Mouse (Mus musculus): ENCODE measurements around the gene Gm20388. TPM values are rescaled to one million over a fixed set of nuclear protein-coding genes. Genes with fewer than 3 reads are reported as not detected.
A peak's percentile ranks its signal among the peaks of the same experiment; 100 is the strongest.

Gene Gm20388
- polyA plus RNA-seq, 1 experiment from 2014 or later, result 7.4 TPM

DNA sequence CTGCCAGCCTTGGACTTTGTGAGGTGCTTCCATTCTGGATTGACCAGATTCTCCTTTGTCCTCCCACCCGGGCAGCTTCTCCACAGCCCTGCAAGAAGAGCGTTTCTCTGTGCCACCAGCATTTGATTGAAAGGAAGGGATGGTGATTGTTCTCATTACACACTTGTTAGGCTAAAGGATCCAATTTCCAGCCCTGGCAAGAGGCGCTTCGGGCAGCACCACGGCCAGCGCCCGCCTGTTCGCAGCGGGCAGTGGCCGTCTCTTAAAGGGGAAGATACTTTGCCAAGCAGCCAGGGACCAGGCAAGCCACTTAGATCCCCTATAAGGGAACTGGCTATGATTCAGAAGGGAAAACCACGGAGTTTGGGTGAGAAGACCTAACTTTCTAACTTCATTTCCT, 3980.6 kb downstream of the Gm20388 start:
- Histone ChIP-seq H3K27me3 (ENCODE audit: control insufficient read depth, insufficient read depth, low read length) (peaks cover 50% of the 10 kb centered on the region), H3K4me1 (ENCODE audit: control insufficient read depth, insufficient read depth, low read length) (no peaks in the 10 kb centered on the region), H3K9ac (ENCODE audit: low read length) (no peak overlapping the region), H3K4me2 (ENCODE audit: low read depth, low read length) (peak overlapping the region; percentile 33; the same call in 1 of the 2 replicates), H3K27ac (ENCODE audit: low read length) (no peak overlapping the region), H3K9me3 (replicated peaks; ENCODE audit: control insufficient read depth, low read length) (no peaks in the 10 kb centered on the region), H3K4me3 (replicated peaks; ENCODE audit: low read length) (peak overlapping the region; percentile 5; the same call in 1 of the 2 replicates), H3K36me3 (ENCODE audit: control insufficient read depth, insufficient read depth, low read length) (no peaks in the 10 kb centered on the region)
- 1% methylated on average over 11 of the region's 11 CpGs for WGBS
- ATAC-seq (ENCODE audit: insufficient read depth, low FRiP score), result no peak

GRCm38 (mm10) chr8:123891883-123892585, 3981.4 kb downstream of the Gm20388 start:
- 1% methylated on average over 49 of the region's 49 CpGs for WGBS
- peaks cover 50% of the 10 kb centered on the region for H3K27me3 ChIP-seq (ENCODE audit: control insufficient read depth, insufficient read depth, low read length)
- no peaks in the 10 kb centered on the region for H3K4me1 ChIP-seq (ENCODE audit: control insufficient read depth, insufficient read depth, low read length)
- H3K9ac ChIP-seq (ENCODE audit: low read length), result no peak overlapping the region
- ATAC-seq (ENCODE audit: insufficient read depth, low FRiP score), result no peak
- no peaks in the 10 kb centered on the region for H3K9me3 ChIP-seq (replicated peaks; ENCODE audit: control insufficient read depth, low read length)
- peak overlapping the region; percentile 33 for H3K4me2 ChIP-seq (ENCODE audit: low read depth, low read length)
- H3K27ac ChIP-seq (ENCODE audit: low read length), result no peak overlapping the region
- peak overlapping the region; percentile 3; the same call in 1 of the 2 replicates for H3K4me3 ChIP-seq (replicated peaks; ENCODE audit: low read length)
- H3K36me3 ChIP-seq (ENCODE audit: control insufficient read depth, insufficient read depth, low read length), result no peaks in the 10 kb centered on the region

DNA sequence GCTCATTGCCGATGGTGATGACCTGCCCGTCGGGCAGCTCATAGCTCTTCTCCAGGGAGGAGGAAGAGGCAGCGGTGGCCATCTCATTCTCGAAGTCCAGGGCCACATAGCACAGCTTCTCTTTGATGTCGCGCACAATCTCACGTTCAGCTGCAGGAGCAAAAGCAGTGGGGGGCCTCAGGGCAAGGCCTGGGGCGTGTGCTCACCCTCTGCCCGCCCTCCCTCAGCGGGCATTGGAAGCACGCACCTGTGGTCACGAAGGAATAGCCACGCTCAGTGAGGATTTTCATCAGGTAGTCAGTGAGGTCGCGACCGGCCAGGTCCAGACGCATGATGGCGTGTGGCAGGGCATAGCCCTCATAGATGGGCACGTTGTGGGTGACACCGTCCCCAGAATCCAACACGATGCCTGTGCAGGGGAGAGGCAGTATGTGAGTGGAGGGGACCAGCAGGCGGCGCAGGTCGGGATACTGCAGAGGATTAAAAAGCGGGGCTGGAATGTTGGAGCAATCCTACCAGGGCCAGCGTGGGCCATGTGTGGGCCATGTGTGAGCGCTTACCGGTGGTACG, 3982.0 kb downstream of the Gm20388 start:
- no peaks in the 10 kb centered on the region for H3K9me3 ChIP-seq (replicated peaks; ENCODE audit: control insufficient read depth, low read length)
- H3K4me2 ChIP-seq (ENCODE audit: low read depth, low read length), result no peak overlapping the region
- WGBS, result 13% methylated on average over 30 of the region's 30 CpGs
- H3K27me3 ChIP-seq (ENCODE audit: control insufficient read depth, insufficient read depth, low read length), result peaks cover 50% of the 10 kb centered on the region
- H3K27ac ChIP-seq (ENCODE audit: low read length), result no peak overlapping the region
- H3K4me1 ChIP-seq (ENCODE audit: control insufficient read depth, insufficient read depth, low read length), result no peaks in the 10 kb centered on the region
- no peak overlapping the region for H3K4me3 ChIP-seq (replicated peaks; ENCODE audit: low read length)
- no peak for ATAC-seq (ENCODE audit: insufficient read depth, low FRiP score)
- no peaks in the 10 kb centered on the region for H3K36me3 ChIP-seq (ENCODE audit: control insufficient read depth, insufficient read depth, low read length)
- no peak overlapping the region for H3K9ac ChIP-seq (ENCODE audit: low read length)

DNA sequence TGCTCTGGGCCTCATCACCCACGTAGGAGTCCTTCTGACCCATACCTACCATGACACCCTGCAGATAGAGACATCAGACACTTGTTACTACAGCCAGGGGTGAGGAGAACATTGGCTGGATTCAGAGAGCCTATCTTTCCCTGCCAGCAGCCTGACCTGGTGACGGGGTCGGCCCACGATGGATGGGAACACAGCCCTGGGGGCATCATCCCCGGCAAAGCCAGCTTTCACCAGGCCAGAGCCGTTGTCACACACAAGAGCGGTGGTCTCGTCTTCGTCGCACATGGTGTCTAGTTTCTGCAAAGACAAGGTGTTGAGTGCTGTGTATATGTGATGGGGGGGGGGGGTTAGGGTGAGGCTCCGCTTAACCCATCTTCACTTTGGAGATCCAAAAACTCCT, 3982.8 kb downstream of the Gm20388 start:
- ATAC-seq (ENCODE audit: insufficient read depth, low FRiP score), result no peak
- Histone ChIP-seq H3K27me3 (ENCODE audit: control insufficient read depth, insufficient read depth, low read length) (peaks cover 50% of the 10 kb centered on the region), H3K9me3 (replicated peaks; ENCODE audit: control insufficient read depth, low read length) (no peaks in the 10 kb centered on the region), H3K4me2 (ENCODE audit: low read depth, low read length) (no peak overlapping the region), H3K36me3 (ENCODE audit: control insufficient read depth, insufficient read depth, low read length) (no peaks in the 10 kb centered on the region), H3K4me3 (replicated peaks; ENCODE audit: low read length) (no peak overlapping the region), H3K9ac (ENCODE audit: low read length) (no peak overlapping the region), H3K4me1 (ENCODE audit: control insufficient read depth, insufficient read depth, low read length) (no peaks in the 10 kb centered on the region), H3K27ac (ENCODE audit: low read length) (no peak overlapping the region)
- WGBS, result 74% methylated on average over 11 of the region's 11 CpGs

- Histone ChIP-seq H3K36me3 (ENCODE audit: control insufficient read depth, insufficient read depth, low read length) (no peaks in the 10 kb centered on the region), H3K27me3 (ENCODE audit: control insufficient read depth, insufficient read depth, low read length) (peaks cover 50% of the 10 kb centered on the region), H3K27ac (ENCODE audit: low read length) (no peak within 1 kb of the TSS), H3K4me3 (replicated peaks; ENCODE audit: low read length) (no peak within 1 kb of the TSS), H3K4me2 (ENCODE audit: low read depth, low read length) (no peak within 1 kb of the TSS), H3K4me1 (ENCODE audit: control insufficient read depth, insufficient read depth, low read length) (no peaks in the 10 kb centered on the region), H3K9me3 (replicated peaks; ENCODE audit: control insufficient read depth, low read length) (no peaks in the 10 kb centered on the region), H3K9ac (ENCODE audit: low read length) (no peak within 1 kb of the TSS)
- ATAC-seq (ENCODE audit: insufficient read depth, low FRiP score), result peak; percentile 46; the same call in 1 of the 2 replicates
- 23% methylated on average over 15 of the region's 15 CpGs for WGBS
Observed at GRCm38 (mm10) chr8:123894502-123895097, 3984.0 kb downstream of the Gm20388 start, which contains the start of gene Acta1. Gene Acta1, minus strand, starts transcription at chr8:123894751.

GRCm38 (mm10) chr8:123895230-123895629, 3984.6 kb downstream of the Gm20388 start:
- Histone ChIP-seq H3K9me3 (replicated peaks; ENCODE audit: control insufficient read depth, low read length) (no peaks in the 10 kb centered on the region), H3K27me3 (ENCODE audit: control insufficient read depth, insufficient read depth, low read length) (peaks cover 50% of the 10 kb centered on the region), H3K36me3 (ENCODE audit: control insufficient read depth, insufficient read depth, low read length) (no peaks in the 10 kb centered on the region), H3K4me2 (ENCODE audit: low read depth, low read length) (no peak overlapping the region), H3K27ac (ENCODE audit: low read length) (no peak overlapping the region), H3K9ac (ENCODE audit: low read length) (no peak overlapping the region), H3K4me3 (replicated peaks; ENCODE audit: low read length) (no peak overlapping the region), H3K4me1 (ENCODE audit: control insufficient read depth, insufficient read depth, low read length) (no peaks in the 10 kb centered on the region)
- no peak for ATAC-seq (ENCODE audit: insufficient read depth, low FRiP score)
- 74% methylated on average over 4 of the region's 4 CpGs for WGBS

DNA sequence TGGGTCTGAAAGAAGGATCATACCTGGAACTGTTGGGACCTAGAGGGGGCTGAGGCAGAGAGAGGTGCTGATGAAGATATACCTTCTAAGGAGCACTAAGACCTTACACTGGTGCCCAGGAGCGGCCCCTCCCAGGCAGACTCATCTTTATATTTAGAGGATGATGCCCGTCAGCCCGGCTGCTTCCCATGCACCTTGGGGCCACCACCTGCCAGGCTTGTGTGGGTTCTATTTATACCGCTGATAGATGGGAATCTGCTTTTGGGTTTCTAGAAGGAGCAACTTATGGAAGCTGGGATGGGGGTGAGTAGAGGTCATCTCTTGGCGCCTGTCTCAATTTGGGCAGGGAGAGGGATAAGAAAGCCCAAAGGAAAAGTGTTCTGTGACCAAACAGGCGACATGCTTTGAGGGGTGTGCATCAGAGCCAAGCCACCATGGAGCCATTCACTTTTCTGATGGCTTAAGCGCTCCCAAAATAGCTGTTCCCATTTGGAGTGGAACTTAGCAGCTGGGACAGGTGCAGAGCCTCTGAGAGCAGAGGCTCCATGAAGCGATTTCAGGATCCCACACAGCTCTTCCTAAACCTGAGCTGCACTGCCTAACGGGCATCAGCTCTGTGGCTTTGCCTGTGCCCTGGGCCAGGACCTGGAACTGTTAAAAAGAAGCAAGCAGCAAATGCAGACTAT, 3985.2 kb downstream of the Gm20388 start:
- no peaks in the 10 kb centered on the region for H3K36me3 ChIP-seq (ENCODE audit: control insufficient read depth, insufficient read depth, low read length)
- no peak for ATAC-seq (ENCODE audit: insufficient read depth, low FRiP score)
- H3K4me2 ChIP-seq (ENCODE audit: low read depth, low read length), result no peak overlapping the region
- H3K27me3 ChIP-seq (ENCODE audit: control insufficient read depth, insufficient read depth, low read length), result peaks cover 46% of the 10 kb centered on the region
- H3K27ac ChIP-seq (ENCODE audit: low read length), result no peak overlapping the region
- no peak overlapping the region for H3K9ac ChIP-seq (ENCODE audit: low read length)
- 68% methylated on average over 9 of the region's 9 CpGs for WGBS
- H3K9me3 ChIP-seq (replicated peaks; ENCODE audit: control insufficient read depth, low read length), result no peaks in the 10 kb centered on the region
- H3K4me3 ChIP-seq (replicated peaks; ENCODE audit: low read length), result no peak overlapping the region
- H3K4me1 ChIP-seq (ENCODE audit: control insufficient read depth, insufficient read depth, low read length), result no peaks in the 10 kb centered on the region

DNA sequence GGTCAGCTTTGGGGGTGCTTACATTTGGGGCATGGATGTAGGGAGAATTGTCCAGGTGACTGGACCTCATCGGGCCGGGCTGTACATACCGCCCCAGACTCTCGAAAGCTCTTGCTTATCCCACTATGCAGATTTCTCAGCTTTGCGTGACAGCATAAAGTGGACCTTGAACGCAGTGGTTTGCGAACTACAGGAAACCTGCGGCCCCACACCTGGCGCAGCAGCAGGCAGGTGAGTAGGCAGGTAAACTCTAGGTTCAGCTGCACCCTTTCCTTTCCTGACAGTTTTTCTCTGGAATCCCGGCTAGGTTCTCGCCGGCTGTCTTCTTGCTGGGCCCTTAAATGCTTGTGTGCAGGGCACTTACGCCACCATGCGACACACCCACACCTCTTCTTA, 3985.7 kb downstream of the Gm20388 start:
- no peak overlapping the region for H3K4me2 ChIP-seq (ENCODE audit: low read depth, low read length)
- H3K4me1 ChIP-seq (ENCODE audit: control insufficient read depth, insufficient read depth, low read length), result no peaks in the 10 kb centered on the region
- WGBS, result 53% methylated on average over 14 of the region's 14 CpGs
- no peak for ATAC-seq (ENCODE audit: insufficient read depth, low FRiP score)
- H3K9ac ChIP-seq (ENCODE audit: low read length), result no peak overlapping the region
- no peaks in the 10 kb centered on the region for H3K9me3 ChIP-seq (replicated peaks; ENCODE audit: control insufficient read depth, low read length)
- no peaks in the 10 kb centered on the region; the same call in 1 of the 2 replicates for H3K36me3 ChIP-seq (ENCODE audit: control insufficient read depth, insufficient read depth, low read length)
- peaks cover 42% of the 10 kb centered on the region for H3K27me3 ChIP-seq (ENCODE audit: control insufficient read depth, insufficient read depth, low read length)
- H3K4me3 ChIP-seq (replicated peaks; ENCODE audit: low read length), result no peak overlapping the region
- no peak overlapping the region for H3K27ac ChIP-seq (ENCODE audit: low read length)

DNA sequence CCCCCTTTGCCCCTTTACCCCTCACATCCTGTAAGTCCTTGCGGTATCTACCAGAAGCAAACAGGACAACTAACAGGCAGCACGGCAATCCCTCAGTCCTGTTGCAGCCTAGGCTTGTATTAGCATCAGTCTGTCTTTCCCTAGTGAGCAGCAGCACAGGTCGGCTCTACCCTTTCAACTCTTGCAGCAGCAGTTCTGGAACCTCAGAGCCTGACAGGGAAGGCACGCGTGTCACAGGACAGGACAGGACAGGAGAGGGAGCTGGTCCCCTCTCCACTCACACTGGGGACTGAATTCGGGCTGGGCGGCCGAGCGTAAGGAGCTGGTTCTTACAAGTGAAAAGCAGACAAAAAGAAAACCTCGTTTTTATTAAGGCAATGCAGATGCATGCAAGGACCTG, 3986.1 kb downstream of the Gm20388 start:
- H3K36me3 ChIP-seq (ENCODE audit: control insufficient read depth, insufficient read depth, low read length), result peaks cover 2% of the 10 kb centered on the region; the same call in 1 of the 2 replicates
- 50% methylated on average over 10 of the region's 10 CpGs for WGBS
- H3K27ac ChIP-seq (ENCODE audit: low read length), result no peak overlapping the region

More for the DNA sequence above, 3986.1 kb downstream of the Gm20388 start:
- Histone ChIP-seq H3K4me3 (replicated peaks; ENCODE audit: low read length) (no peak overlapping the region), H3K4me1 (ENCODE audit: control insufficient read depth, insufficient read depth, low read length) (no peaks in the 10 kb centered on the region), H3K4me2 (ENCODE audit: low read depth, low read length) (no peak overlapping the region), H3K9ac (ENCODE audit: low read length) (no peak overlapping the region), H3K9me3 (replicated peaks; ENCODE audit: control insufficient read depth, low read length) (no peaks in the 10 kb centered on the region), H3K27me3 (ENCODE audit: control insufficient read depth, insufficient read depth, low read length) (peaks cover 38% of the 10 kb centered on the region)
- no peak for ATAC-seq (ENCODE audit: insufficient read depth, low FRiP score)
